Mouse (Mus musculus): ENCODE data around the gene Gnl3. TPM values are rescaled to one million over a fixed set of nuclear protein-coding genes. Genes with fewer than 3 reads are reported as not detected.

Gnl3 gene
- polyA plus RNA-seq, 1 experiment from 2014 or later = 53.5 TPM

GRCm38 (mm10) chr14:31019331-31020205 lies 616 bp upstream of the Gnl3 start:
- no peak for TF ChIP-seq CTCF (IDR thresholded peaks at IDR 0.05; ENCODE audit: low read depth)
- peak overlapping the region; percentile 99 for H3K27ac ChIP-seq (ENCODE audit: low read depth, low read length)
- H3K36me3 ChIP-seq (ENCODE audit: control insufficient read depth, insufficient read depth) = peaks cover 20% of the 10 kb centered on the region

DNA sequence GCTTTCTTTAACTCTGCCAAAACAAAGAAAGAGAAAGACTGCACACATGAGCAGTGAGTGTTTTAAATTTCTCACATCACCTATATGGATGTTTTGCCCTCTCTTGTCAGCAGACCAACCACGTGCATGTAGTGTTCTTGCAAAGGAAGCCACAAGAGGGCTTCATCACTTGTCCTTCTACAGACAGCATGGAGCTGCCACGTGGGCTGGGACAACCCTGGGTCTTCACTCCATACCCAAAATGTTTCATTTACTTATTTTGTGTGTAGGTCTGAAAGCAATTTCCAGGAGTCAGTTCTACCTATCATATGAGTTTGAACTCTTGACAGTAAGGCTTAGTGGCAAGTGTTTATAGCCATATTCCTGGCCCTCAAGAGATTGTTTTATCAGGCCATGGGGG lies 1.1 kb downstream of the Gnl3 start:
- ATAC-seq = no peak
- no peaks in the 10 kb centered on the region for H3K27me3 ChIP-seq (replicated peaks; ENCODE audit: control insufficient read depth, insufficient read depth, low read length)
- TF ChIP-seq CTCF (IDR thresholded peaks at IDR 0.05; ENCODE audit: low read depth) = peak; percentile 66
- peaks cover 30% of the 10 kb centered on the region for H3K36me3 ChIP-seq (ENCODE audit: control insufficient read depth, insufficient read depth)
- H3K9me3 ChIP-seq (ENCODE audit: control insufficient read depth) = no peaks in the 10 kb centered on the region
- peaks cover 5% of the 10 kb centered on the region; the same call in 1 of the 2 replicates for H3K4me1 ChIP-seq (replicated peaks; ENCODE audit: control insufficient read depth, insufficient read depth, low read length)
- H3K4me3 ChIP-seq (ENCODE audit: low read depth, low read length) = peak overlapping the region; percentile 75
- H3K4me2 ChIP-seq (replicated peaks; ENCODE audit: low read depth) = peak overlapping the region; percentile 88
- H3K9ac ChIP-seq (ENCODE audit: low read depth, low read length) = peak overlapping the region; percentile 90; the same call in 1 of the 2 replicates
- WGBS = 0% methylated on average over 2 of the region's 2 CpGs
- H3K27ac ChIP-seq (ENCODE audit: low read depth, low read length) = peak overlapping the region; percentile 99; the same call in 1 of the 2 replicates

More at GRCm38 (mm10) chr14:31019331-31020205, 616 bp upstream of the Gnl3 start:
- H3K4me3 ChIP-seq (ENCODE audit: low read depth, low read length) = peak overlapping the region; percentile 75
- H3K4me1 ChIP-seq (replicated peaks; ENCODE audit: control insufficient read depth, insufficient read depth, low read length) = peaks cover 5% of the 10 kb centered on the region; the same call in 1 of the 2 replicates
- WGBS = under 1% methylated on average over 38 of the region's 56 CpGs
- H3K27me3 ChIP-seq (replicated peaks; ENCODE audit: control insufficient read depth, insufficient read depth, low read length) = no peaks in the 10 kb centered on the region
- no peaks in the 10 kb centered on the region for H3K9me3 ChIP-seq (ENCODE audit: control insufficient read depth)
- ATAC-seq = peak; percentile 93
- peak overlapping the region; percentile 90 for H3K9ac ChIP-seq (ENCODE audit: low read depth, low read length)
- H3K4me2 ChIP-seq (replicated peaks; ENCODE audit: low read depth) = peak overlapping the region; percentile 88

- Histone ChIP-seq H3K4me2 (replicated peaks; ENCODE audit: low read depth) (no peak overlapping the region), H3K4me3 (ENCODE audit: low read depth, low read length) (no peak overlapping the region), H3K36me3 (ENCODE audit: control insufficient read depth, insufficient read depth) (peaks cover 43% of the 10 kb centered on the region), H3K27ac (ENCODE audit: low read depth, low read length) (no peak overlapping the region), H3K9ac (ENCODE audit: low read depth, low read length) (no peak overlapping the region), H3K4me1 (replicated peaks; ENCODE audit: control insufficient read depth, insufficient read depth, low read length) (peaks cover 5% of the 10 kb centered on the region; the same call in 1 of the 2 replicates), H3K27me3 (replicated peaks; ENCODE audit: control insufficient read depth, insufficient read depth, low read length) (no peaks in the 10 kb centered on the region), H3K9me3 (ENCODE audit: control insufficient read depth) (no peaks in the 10 kb centered on the region)
- no peak for TF ChIP-seq CTCF (IDR thresholded peaks at IDR 0.05; ENCODE audit: low read depth)
- WGBS = 44% methylated on average over 1 of the region's 1 CpGs
- ATAC-seq = no peak
Measured at GRCm38 (mm10) chr14:31016063-31016462, 2.9 kb downstream of the Gnl3 start.

- H3K9me3 ChIP-seq (ENCODE audit: control insufficient read depth) = no peaks in the 10 kb centered on the region
- no peak overlapping the region for H3K27ac ChIP-seq (ENCODE audit: low read depth, low read length)
- no peak overlapping the region for H3K9ac ChIP-seq (ENCODE audit: low read depth, low read length)
- H3K36me3 ChIP-seq (ENCODE audit: control insufficient read depth, insufficient read depth) = peaks cover 55% of the 10 kb centered on the region
- 88% methylated on average over 2 of the region's 2 CpGs for WGBS
- no peaks in the 10 kb centered on the region for H3K27me3 ChIP-seq (replicated peaks; ENCODE audit: control insufficient read depth, insufficient read depth, low read length)
- H3K4me1 ChIP-seq (replicated peaks; ENCODE audit: control insufficient read depth, insufficient read depth, low read length) = peaks cover 5% of the 10 kb centered on the region; the same call in 1 of the 2 replicates
- H3K4me2 ChIP-seq (replicated peaks; ENCODE audit: low read depth) = no peak overlapping the region
- no peak for TF ChIP-seq CTCF (IDR thresholded peaks at IDR 0.05; ENCODE audit: low read depth)
- no peak for ATAC-seq
- no peak overlapping the region for H3K4me3 ChIP-seq (ENCODE audit: low read depth, low read length)
Measured at GRCm38 (mm10) chr14:31013928-31014327, 5.0 kb downstream of the Gnl3 start.

- Histone ChIP-seq H3K4me2 (replicated peaks; ENCODE audit: low read depth) (no peak overlapping the region), H3K9ac (ENCODE audit: low read depth, low read length) (no peak overlapping the region), H3K27me3 (replicated peaks; ENCODE audit: control insufficient read depth, insufficient read depth, low read length) (no peaks in the 10 kb centered on the region), H3K4me1 (replicated peaks; ENCODE audit: control insufficient read depth, insufficient read depth, low read length) (no peaks in the 10 kb centered on the region), H3K9me3 (ENCODE audit: control insufficient read depth) (no peaks in the 10 kb centered on the region), H3K36me3 (ENCODE audit: control insufficient read depth, insufficient read depth) (peaks cover 55% of the 10 kb centered on the region), H3K27ac (ENCODE audit: low read depth, low read length) (no peak overlapping the region), H3K4me3 (ENCODE audit: low read depth, low read length) (no peak overlapping the region)
- no peak for TF ChIP-seq CTCF (IDR thresholded peaks at IDR 0.05; ENCODE audit: low read depth)
- ATAC-seq = no peak
- WGBS = 92% methylated on average over 3 of the region's 3 CpGs
Measured at GRCm38 (mm10) chr14:31011588-31011987, 7.4 kb downstream of the Gnl3 start.

GRCm38 (mm10) chr14:31006779-31007178 lies 12.2 kb downstream of the Gnl3 start:
- Histone ChIP-seq H3K27ac (ENCODE audit: low read depth, low read length) (no peak overlapping the region), H3K4me2 (replicated peaks; ENCODE audit: low read depth) (no peak overlapping the region), H3K4me3 (ENCODE audit: low read depth, low read length) (no peak overlapping the region), H3K4me1 (replicated peaks; ENCODE audit: control insufficient read depth, insufficient read depth, low read length) (no peaks in the 10 kb centered on the region), H3K9ac (ENCODE audit: low read depth, low read length) (no peak overlapping the region), H3K27me3 (replicated peaks; ENCODE audit: control insufficient read depth, insufficient read depth, low read length) (no peaks in the 10 kb centered on the region), H3K36me3 (ENCODE audit: control insufficient read depth, insufficient read depth) (peaks cover 20% of the 10 kb centered on the region), H3K9me3 (ENCODE audit: control insufficient read depth) (no peaks in the 10 kb centered on the region)
- no peak for TF ChIP-seq CTCF (IDR thresholded peaks at IDR 0.05; ENCODE audit: low read depth)
- no peak for ATAC-seq
- 64% methylated on average over 5 of the region's 5 CpGs for WGBS
